Mouse (Mus musculus) urinary bladder, adult 2 months (tissue): ENCODE measurements around the gene Tut7. TPM values are rescaled to one million over a fixed set of nuclear protein-coding genes. Genes with fewer than 3 reads are reported as not detected.

Source experiments
- DNase-seq: peaks from one replicate; pipeline ENCODE4 v3.0.0; 2022; ENCODE audit warnings: low spot score
- polyA plus RNA-seq: library from polyadenylated mRNA; depleted of rRNA; stranded (reverse); fragments of >200 nt; gene quantifications from 2 replicates; pipeline ENCODE4 v1.2.3, GENCODE M21; 2012; rRNA removed

The Tut7 gene
- 41.6 and 45.5 TPM in 2 replicates for polyA plus RNA-seq

GRCm38 (mm10) chr13:59822507-59823462 lies at the start of gene Tut7:
Tut7 (minus strand) TSS chr13:59823147.
- DNase-seq, result peak; percentile 86

- no peak for DNase-seq
Measured at GRCm38 (mm10) chr13:59872446-59872845, 49.5 kb upstream of the Tut7 start.

GRCm38 (mm10) chr13:59870004-59870403 lies 47.1 kb upstream of the Tut7 start:
- DNase-seq, result no peak

GRCm38 (mm10) chr13:59868011-59868649 lies 45.2 kb upstream of the Tut7 start:
- DNase-seq, result no peak

- no peak for DNase-seq
Measured at GRCm38 (mm10) chr13:59867103-59867502, 44.2 kb upstream of the Tut7 start.

- DNase-seq, result no peak
Measured at GRCm38 (mm10) chr13:59859515-59859914, 36.6 kb upstream of the Tut7 start.

- DNase-seq, result no peak
Measured at GRCm38 (mm10) chr13:59856286-59857070, 33.5 kb upstream of the Tut7 start.

- DNase-seq, result no peak
Measured at GRCm38 (mm10) chr13:59853471-59853870, 30.5 kb upstream of the Tut7 start.

- no peak for DNase-seq
Measured at GRCm38 (mm10) chr13:59850373-59850772, 27.4 kb upstream of the Tut7 start.

GRCm38 (mm10) chr13:59844661-59845060 lies 21.7 kb upstream of the Tut7 start:
- no peak for DNase-seq

GRCm38 (mm10) chr13:59843976-59844375 lies 21.0 kb upstream of the Tut7 start:
- no peak for DNase-seq

- DNase-seq, result peak; percentile 20
Measured at GRCm38 (mm10) chr13:59842226-59843210, 19.6 kb upstream of the Tut7 start.

GRCm38 (mm10) chr13:59841761-59842160 lies 18.8 kb upstream of the Tut7 start:
- DNase-seq, result peak; percentile 19

- peak; percentile 27 for DNase-seq
Measured at GRCm38 (mm10) chr13:59840429-59841169, 17.7 kb upstream of the Tut7 start.

GRCm38 (mm10) chr13:59839356-59839755 lies 16.4 kb upstream of the Tut7 start:
- peak; percentile 19 for DNase-seq

GRCm38 (mm10) chr13:59838464-59838863 lies 15.5 kb upstream of the Tut7 start:
- DNase-seq, result no peak

- no peak for DNase-seq
Measured at GRCm38 (mm10) chr13:59836811-59837210, 13.9 kb upstream of the Tut7 start.

- no peak for DNase-seq
Measured at GRCm38 (mm10) chr13:59836101-59836798, 13.3 kb upstream of the Tut7 start.

- no peak for DNase-seq
Measured at GRCm38 (mm10) chr13:59834786-59835452, 12.0 kb upstream of the Tut7 start.
